Mouse (Mus musculus) 3134 (cell line): ENCODE measurements around the gene Coq5.

Experiments used
- DNase-seq: peaks from one replicate; pipeline ENCODE4 v3.0.0-alpha.2; 2011; ENCODE audit warnings: low spot score; ENCODE audit not compliant: insufficient read length; ENCODE audit errors: extremely low read depth

Coq5 gene

GRCm38 (mm10) chr5:115279226-115280049, at the start of gene Coq5:
Coq5 (plus strand) TSS chr5:115279666.
- peak; percentile 83 for DNase-seq

- DNase-seq, result no peak
Observed at GRCm38 (mm10) chr5:115230830-115231551, 48.5 kb upstream of the Coq5 start.

GRCm38 (mm10) chr5:115231552-115232120, 47.8 kb upstream of the Coq5 start:
- DNase-seq, result no peak

GRCm38 (mm10) chr5:115232516-115232915, 47.0 kb upstream of the Coq5 start:
- DNase-seq, result no peak

GRCm38 (mm10) chr5:115233031-115233780, 46.3 kb upstream of the Coq5 start:
- DNase-seq, result no peak

GRCm38 (mm10) chr5:115234519-115234918, 44.9 kb upstream of the Coq5 start:
- DNase-seq, result no peak

- DNase-seq, result peak; percentile 64
Observed at GRCm38 (mm10) chr5:115235323-115235771, 44.1 kb upstream of the Coq5 start.

- peak; percentile 65 for DNase-seq
Observed at GRCm38 (mm10) chr5:115235786-115236263, 43.6 kb upstream of the Coq5 start, which contains the start of gene Pop5. Pop5 (plus strand) TSS chr5:115235836.

- peak; percentile 92 for DNase-seq
Observed at GRCm38 (mm10) chr5:115237803-115238728, 41.4 kb upstream of the Coq5 start.

- DNase-seq, result peak; percentile 25
Observed at GRCm38 (mm10) chr5:115238729-115239195, 40.7 kb upstream of the Coq5 start.

GRCm38 (mm10) chr5:115240191-115240590, 39.3 kb upstream of the Coq5 start:
- no peak for DNase-seq

- no peak for DNase-seq
Observed at GRCm38 (mm10) chr5:115255472-115255871, 24.0 kb upstream of the Coq5 start.

GRCm38 (mm10) chr5:115256909-115257546, 22.4 kb upstream of the Coq5 start:
- DNase-seq, result no peak

GRCm38 (mm10) chr5:115260356-115260755, 19.1 kb upstream of the Coq5 start:
- no peak for DNase-seq

GRCm38 (mm10) chr5:115261141-115261540, 18.3 kb upstream of the Coq5 start:
- no peak for DNase-seq

- no peak for DNase-seq
Observed at GRCm38 (mm10) chr5:115261880-115262279, 17.6 kb upstream of the Coq5 start.

GRCm38 (mm10) chr5:115262502-115263291, 16.8 kb upstream of the Coq5 start:
- no peak for DNase-seq

GRCm38 (mm10) chr5:115266340-115266739, 13.1 kb upstream of the Coq5 start:
- DNase-seq, result no peak
